Mouse (Mus musculus): ENCODE data around the gene Tada2b. TPM values are rescaled to one million over a fixed set of nuclear protein-coding genes. Genes with fewer than 3 reads are reported as not detected.

Tada2b gene
- polyA plus RNA-seq (2014; fragmentation: Nextera tagmentation; extraction: Ambion mirVana), result 3.4 and 3.8 TPM in 2 replicates

- WGBS, result under 1% methylated on average over 95 of the region's 97 CpGs
- H3K4me3 ChIP-seq (ENCODE audit: low read length), result peak within 1 kb of the TSS; percentile 88
- peak within 1 kb of the TSS; percentile 97 for H3K4me2 ChIP-seq (replicated peaks; ENCODE audit: low read depth, low read length)
- peak; percentile 99 for ATAC-seq (ENCODE audit: low FRiP score, low TSS enrichment)
- H3K9ac ChIP-seq (ENCODE audit: low read depth, low read length), result peak within 1 kb of the TSS; percentile 92
- no peaks in the 10 kb centered on the region for H3K36me3 ChIP-seq (ENCODE audit: control insufficient read depth, insufficient read depth, low read length)
- H3K4me1 ChIP-seq (ENCODE audit: control insufficient read depth, insufficient read depth, low read length), result peaks cover 17% of the 10 kb centered on the region
- no peaks in the 10 kb centered on the region for H3K9me3 ChIP-seq (ENCODE audit: control insufficient read depth, low read length)
- no peak within 1 kb of the TSS for H3K27ac ChIP-seq (ENCODE audit: low read depth, low read length)
- peaks cover 5% of the 10 kb centered on the region; the same call in 1 of the 2 replicates for H3K27me3 ChIP-seq (ENCODE audit: control insufficient read depth, insufficient read depth, low read length)
Observed at GRCm38 (mm10) chr5:36484171-36484990, at the start of gene Tada2b, which contains the start of gene Ccdc96. TSS of gene Tada2b (minus strand) at chr5:36484285. TSS of gene Ccdc96 (plus strand) at chr5:36484588.

- WGBS, result under 1% methylated on average over 28 of the region's 28 CpGs
- Histone ChIP-seq H3K9ac (ENCODE audit: low read depth, low read length) (peak overlapping the region; percentile 69), H3K4me3 (ENCODE audit: low read length) (peak overlapping the region; percentile 71), H3K36me3 (ENCODE audit: control insufficient read depth, insufficient read depth, low read length) (peaks cover 9% of the 10 kb centered on the region; the same call in 1 of the 2 replicates), H3K4me1 (ENCODE audit: control insufficient read depth, insufficient read depth, low read length) (peaks cover 28% of the 10 kb centered on the region), H3K27me3 (ENCODE audit: control insufficient read depth, insufficient read depth, low read length) (no peaks in the 10 kb centered on the region), H3K9me3 (ENCODE audit: control insufficient read depth, low read length) (no peaks in the 10 kb centered on the region), H3K27ac (ENCODE audit: low read depth, low read length) (peak overlapping the region; percentile 53), H3K4me2 (replicated peaks; ENCODE audit: low read depth, low read length) (peak overlapping the region; percentile 84)
- ATAC-seq (ENCODE audit: low FRiP score, low TSS enrichment), result peak; percentile 95
Observed at GRCm38 (mm10) chr5:36530129-36530751, 46.2 kb upstream of the Tada2b start.

GRCm38 (mm10) chr5:36529698-36530097, 45.6 kb upstream of the Tada2b start:
- ATAC-seq (ENCODE audit: low FRiP score, low TSS enrichment), result no peak
- peak overlapping the region; percentile 71 for H3K4me3 ChIP-seq (ENCODE audit: low read length)
- 0% methylated on average over 5 of the region's 5 CpGs for WGBS

GRCm38 (mm10) chr5:36526921-36527320, 42.8 kb upstream of the Tada2b start:
- Histone ChIP-seq H3K4me2 (replicated peaks; ENCODE audit: low read depth, low read length) (no peak overlapping the region), H3K4me3 (ENCODE audit: low read length) (no peak overlapping the region), H3K9me3 (ENCODE audit: control insufficient read depth, low read length) (no peaks in the 10 kb centered on the region), H3K27me3 (ENCODE audit: control insufficient read depth, insufficient read depth, low read length) (no peaks in the 10 kb centered on the region), H3K36me3 (ENCODE audit: control insufficient read depth, insufficient read depth, low read length) (peaks cover 22% of the 10 kb centered on the region), H3K27ac (ENCODE audit: low read depth, low read length) (no peak overlapping the region), H3K9ac (ENCODE audit: low read depth, low read length) (no peak overlapping the region), H3K4me1 (ENCODE audit: control insufficient read depth, insufficient read depth, low read length) (peaks cover 23% of the 10 kb centered on the region)
- 77% methylated on average over 2 of the region's 2 CpGs for WGBS
- ATAC-seq (ENCODE audit: low FRiP score, low TSS enrichment), result no peak

More at GRCm38 (mm10) chr5:36529698-36530097, 45.6 kb upstream of the Tada2b start:
- Histone ChIP-seq H3K9ac (ENCODE audit: low read depth, low read length) (peak overlapping the region; percentile 69), H3K4me2 (replicated peaks; ENCODE audit: low read depth, low read length) (peak overlapping the region; percentile 84), H3K9me3 (ENCODE audit: control insufficient read depth, low read length) (no peaks in the 10 kb centered on the region), H3K36me3 (ENCODE audit: control insufficient read depth, insufficient read depth, low read length) (peaks cover 9% of the 10 kb centered on the region; the same call in 1 of the 2 replicates), H3K4me1 (ENCODE audit: control insufficient read depth, insufficient read depth, low read length) (peaks cover 28% of the 10 kb centered on the region), H3K27me3 (ENCODE audit: control insufficient read depth, insufficient read depth, low read length) (no peaks in the 10 kb centered on the region), H3K27ac (ENCODE audit: low read depth, low read length) (peak overlapping the region; percentile 53)

GRCm38 (mm10) chr5:36526274-36526673, 42.2 kb upstream of the Tada2b start:
- ATAC-seq (ENCODE audit: low FRiP score, low TSS enrichment), result no peak
- H3K27me3 ChIP-seq (ENCODE audit: control insufficient read depth, insufficient read depth, low read length), result no peaks in the 10 kb centered on the region
- no peak overlapping the region for H3K9ac ChIP-seq (ENCODE audit: low read depth, low read length)
- no peak overlapping the region for H3K4me2 ChIP-seq (replicated peaks; ENCODE audit: low read depth, low read length)
- H3K4me1 ChIP-seq (ENCODE audit: control insufficient read depth, insufficient read depth, low read length), result peaks cover 19% of the 10 kb centered on the region
- no peak overlapping the region for H3K4me3 ChIP-seq (ENCODE audit: low read length)
- H3K36me3 ChIP-seq (ENCODE audit: control insufficient read depth, insufficient read depth, low read length), result peaks cover 28% of the 10 kb centered on the region
- H3K9me3 ChIP-seq (ENCODE audit: control insufficient read depth, low read length), result no peaks in the 10 kb centered on the region
- 77% methylated on average over 5 of the region's 5 CpGs for WGBS
- no peak overlapping the region for H3K27ac ChIP-seq (ENCODE audit: low read depth, low read length)

- Histone ChIP-seq H3K9me3 (ENCODE audit: control insufficient read depth, low read length) (no peaks in the 10 kb centered on the region), H3K27me3 (ENCODE audit: control insufficient read depth, insufficient read depth, low read length) (no peaks in the 10 kb centered on the region), H3K27ac (ENCODE audit: low read depth, low read length) (no peak overlapping the region), H3K9ac (ENCODE audit: low read depth, low read length) (no peak overlapping the region), H3K4me3 (ENCODE audit: low read length) (no peak overlapping the region), H3K36me3 (ENCODE audit: control insufficient read depth, insufficient read depth, low read length) (peaks cover 39% of the 10 kb centered on the region), H3K4me2 (replicated peaks; ENCODE audit: low read depth, low read length) (no peak overlapping the region), H3K4me1 (ENCODE audit: control insufficient read depth, insufficient read depth, low read length) (peaks cover 19% of the 10 kb centered on the region)
- no peak for ATAC-seq (ENCODE audit: low FRiP score, low TSS enrichment)
- WGBS, result 70% methylated on average over 2 of the region's 2 CpGs
Observed at GRCm38 (mm10) chr5:36525216-36525615, 41.1 kb upstream of the Tada2b start.

GRCm38 (mm10) chr5:36523219-36523703, 39.2 kb upstream of the Tada2b start:
- Histone ChIP-seq H3K9me3 (ENCODE audit: control insufficient read depth, low read length) (no peaks in the 10 kb centered on the region), H3K4me1 (ENCODE audit: control insufficient read depth, insufficient read depth, low read length) (0 out of 2 replicates have a peak, but pooled peaks cover 7% of the 10 kb centered on the region), H3K27me3 (ENCODE audit: control insufficient read depth, insufficient read depth, low read length) (no peaks in the 10 kb centered on the region), H3K9ac (ENCODE audit: low read depth, low read length) (no peak overlapping the region), H3K36me3 (ENCODE audit: control insufficient read depth, insufficient read depth, low read length) (peaks cover 58% of the 10 kb centered on the region), H3K4me3 (ENCODE audit: low read length) (no peak overlapping the region), H3K27ac (ENCODE audit: low read depth, low read length) (no peak overlapping the region), H3K4me2 (replicated peaks; ENCODE audit: low read depth, low read length) (no peak overlapping the region)
- 75% methylated on average over 5 of the region's 5 CpGs for WGBS
- no peak for ATAC-seq (ENCODE audit: low FRiP score, low TSS enrichment)

GRCm38 (mm10) chr5:36522782-36523181, 38.7 kb upstream of the Tada2b start:
- Histone ChIP-seq H3K36me3 (ENCODE audit: control insufficient read depth, insufficient read depth, low read length) (peaks cover 63% of the 10 kb centered on the region), H3K4me1 (ENCODE audit: control insufficient read depth, insufficient read depth, low read length) (0 out of 2 replicates have a peak, but pooled peaks cover 3% of the 10 kb centered on the region), H3K27me3 (ENCODE audit: control insufficient read depth, insufficient read depth, low read length) (no peaks in the 10 kb centered on the region), H3K9ac (ENCODE audit: low read depth, low read length) (no peak overlapping the region), H3K4me2 (replicated peaks; ENCODE audit: low read depth, low read length) (no peak overlapping the region), H3K27ac (ENCODE audit: low read depth, low read length) (no peak overlapping the region), H3K9me3 (ENCODE audit: control insufficient read depth, low read length) (no peaks in the 10 kb centered on the region), H3K4me3 (ENCODE audit: low read length) (no peak overlapping the region)
- ATAC-seq (ENCODE audit: low FRiP score, low TSS enrichment), result no peak
- 67% methylated on average over 2 of the region's 2 CpGs for WGBS
